Mouse (Mus musculus): ENCODE results near the gene Lama4. TPM values are rescaled to one million over a fixed set of nuclear protein-coding genes. Genes with fewer than 3 reads are reported as not detected.

Gene Lama4
- total RNA-seq, 2 experiments from 2014 or later = 7.8 to 13.2 TPM

- no peak for DNase-seq (ENCODE audit: extremely low spot score in 1 of 2, low spot score in 2 of 2)
- Histone ChIP-seq H3K27ac (no peak overlapping the region), H3K4me3 (no peak overlapping the region)
- no peak for TF ChIP-seq CTCF (IDR thresholded peaks at IDR 0.05)
- intact Hi-C loops (cut with DNase I) = no loop called here
These were observed 172.5 kb downstream of the Lama4 start for GRCm38 (mm10) chr10:39137766-39138165.

- intact Hi-C loops (cut with DNase I) = no loop called here
- H3K4me3 ChIP-seq = no peak overlapping the region
- TF ChIP-seq CTCF (IDR thresholded peaks at IDR 0.05) = no peak
- H3K27ac ChIP-seq = no peak overlapping the region
- DNase-seq (ENCODE audit: extremely low spot score in 1 of 2, low spot score in 2 of 2) = no peak
These were observed 173.4 kb downstream of the Lama4 start for GRCm38 (mm10) chr10:39138761-39139160.

- TF ChIP-seq CTCF (IDR thresholded peaks at IDR 0.05) = no peak
- H3K4me3 ChIP-seq = no peak overlapping the region
- no peak overlapping the region for H3K27ac ChIP-seq
- intact Hi-C loops (cut with DNase I) = no loop called here
- no peak for DNase-seq (ENCODE audit: extremely low spot score in 1 of 2, low spot score in 2 of 2)
These were observed 175.5 kb downstream of the Lama4 start for GRCm38 (mm10) chr10:39140843-39141242.

- TF ChIP-seq CTCF (IDR thresholded peaks at IDR 0.05) = no peak
- Histone ChIP-seq H3K4me3 (no peak overlapping the region), H3K27ac (no peak overlapping the region)
- no peak for DNase-seq (ENCODE audit: extremely low spot score in 1 of 2, low spot score in 2 of 2)
- intact Hi-C loops (cut with DNase I) = no loop called here
These were observed 176.1 kb downstream of the Lama4 start for GRCm38 (mm10) chr10:39141401-39141800.

- H3K27ac ChIP-seq = no peak overlapping the region
- no peak for TF ChIP-seq CTCF (IDR thresholded peaks at IDR 0.05)
- no peak overlapping the region for H3K4me3 ChIP-seq
- intact Hi-C loops (cut with DNase I) = no loop called here
- no peak for DNase-seq (ENCODE audit: extremely low spot score in 1 of 2, low spot score in 2 of 2)
These were observed 176.9 kb downstream of the Lama4 start for GRCm38 (mm10) chr10:39142216-39142615.

GRCm38 (mm10) chr10:39156719-39157118 lies 191.4 kb downstream of the Lama4 start:
- DNase-seq (ENCODE audit: extremely low spot score in 1 of 2, low spot score in 2 of 2) = no peak
- intact Hi-C loops (cut with DNase I) = no loop called here
- TF ChIP-seq CTCF (IDR thresholded peaks at IDR 0.05) = no peak
- H3K4me3 ChIP-seq = no peak overlapping the region
- H3K27ac ChIP-seq = no peak overlapping the region

GRCm38 (mm10) chr10:39157321-39157720 lies 192.0 kb downstream of the Lama4 start:
- intact Hi-C loops (cut with DNase I) = no loop called here
- H3K27ac ChIP-seq = no peak overlapping the region
- no peak overlapping the region for H3K4me3 ChIP-seq
- no peak for DNase-seq (ENCODE audit: extremely low spot score in 1 of 2, low spot score in 2 of 2)
- no peak for TF ChIP-seq CTCF (IDR thresholded peaks at IDR 0.05)

GRCm38 (mm10) chr10:39158306-39158705 lies 193.0 kb downstream of the Lama4 start:
- DNase-seq (ENCODE audit: extremely low spot score in 1 of 2, low spot score in 2 of 2) = no peak
- TF ChIP-seq CTCF (IDR thresholded peaks at IDR 0.05) = no peak; the same call in none of the 2 replicates
- H3K4me3 ChIP-seq = no peak overlapping the region
- intact Hi-C loops (cut with DNase I) = no loop called here
- no peak overlapping the region for H3K27ac ChIP-seq

Other genes starting within 250 kb of the Lama4 start
- gene Rfpl4b, start 143.7 kb upstream of the Lama4 start, total RNA-seq (2021) = not detected
- 10 to 100 TPM; 13.8 to 14.9 TPM for gene Fam229b, start 168.4 kb downstream of the Lama4 start, total RNA-seq (2021)
- 1 to 10 TPM; 2.8 to 3.5 TPM for gene Tube1, start 168.5 kb downstream of the Lama4 start, total RNA-seq (2021)
- under 1 TPM in 1 of 2 experiments, not detected in 1; 0.57 TPM for gene Ccn6, start 198.3 kb downstream of the Lama4 start, total RNA-seq (2021)

Data from left cerebral cortex, adult 2 months (tissue).